Mouse (Mus musculus) monocyte, adult 5-6 weeks (primary cell): ENCODE measurements around the gene Chit1. TPM values are rescaled to one million over a fixed set of nuclear protein-coding genes. Genes with fewer than 3 reads are reported as not detected.

Experiments used
- ATAC-seq: fragments of 153-309, 156-312 bp; replicated peaks from 2 replicates; pipeline ENCODE4 v1.8.0; 2017; ENCODE audit warnings: mild to moderate bottlenecking; ENCODE audit not compliant: low TSS enrichment, insufficient number of reproducible peaks, severe bottlenecking, poor library complexity, low FRiP score
- total RNA-seq: library from RNA; stranded (forward); fragments of 200-1000, 200-491, 200-594 nt; gene quantifications from 3 replicates; pipeline ENCODE4 v1.2.3, GENCODE M21; 2017

The Chit1 gene
- total RNA-seq: 0.67 to 1.4 TPM (median 0.85 TPM) in 3 replicates

GRCm38 (mm10) chr1:134110979-134111378, at the start of gene Chit1:
TSS of gene Chit1 (plus strand) at chr1:134111242.
- peak; percentile 68 for ATAC-seq

- no peak for ATAC-seq
Measured at GRCm38 (mm10) chr1:134061915-134062314, 49.1 kb upstream of the Chit1 start.

- ATAC-seq: no peak
Measured at GRCm38 (mm10) chr1:134062411-134063085, 48.5 kb upstream of the Chit1 start.

- peak; percentile 21 for ATAC-seq
Measured at GRCm38 (mm10) chr1:134063086-134063772, 47.8 kb upstream of the Chit1 start.

GRCm38 (mm10) chr1:134063773-134064125, 47.3 kb upstream of the Chit1 start:
- ATAC-seq: 0 out of 2 replicates have a peak, but pooled peaks have one; percentile 11

- no peak for ATAC-seq
Measured at GRCm38 (mm10) chr1:134064296-134064831, 46.7 kb upstream of the Chit1 start.

GRCm38 (mm10) chr1:134065241-134065809, 45.7 kb upstream of the Chit1 start:
- peak; percentile 60 for ATAC-seq

GRCm38 (mm10) chr1:134066554-134066953, 44.5 kb upstream of the Chit1 start:
- ATAC-seq: no peak

- ATAC-seq: no peak
Measured at GRCm38 (mm10) chr1:134067143-134067619, 43.9 kb upstream of the Chit1 start.

- ATAC-seq: no peak
Measured at GRCm38 (mm10) chr1:134070099-134070669, 40.9 kb upstream of the Chit1 start.

- ATAC-seq: no peak
Measured at GRCm38 (mm10) chr1:134071411-134072018, 39.5 kb upstream of the Chit1 start.

GRCm38 (mm10) chr1:134073061-134073564, 37.9 kb upstream of the Chit1 start:
- no peak for ATAC-seq

- ATAC-seq: no peak
Measured at GRCm38 (mm10) chr1:134073658-134074057, 37.4 kb upstream of the Chit1 start.

GRCm38 (mm10) chr1:134074184-134074583, 36.9 kb upstream of the Chit1 start:
- ATAC-seq: no peak

- no peak for ATAC-seq
Measured at GRCm38 (mm10) chr1:134074606-134075005, 36.4 kb upstream of the Chit1 start.

GRCm38 (mm10) chr1:134075532-134075931, 35.5 kb upstream of the Chit1 start:
- no peak for ATAC-seq

- no peak for ATAC-seq
Measured at GRCm38 (mm10) chr1:134076789-134077188, 34.3 kb upstream of the Chit1 start.

- peak; percentile 9; the same call in 1 of the 2 replicates for ATAC-seq
Measured at GRCm38 (mm10) chr1:134077389-134078060, 33.5 kb upstream of the Chit1 start.
